Comparison of ENCODE assay signal across 8 mouse cellular contexts in the genomic region with DNA sequence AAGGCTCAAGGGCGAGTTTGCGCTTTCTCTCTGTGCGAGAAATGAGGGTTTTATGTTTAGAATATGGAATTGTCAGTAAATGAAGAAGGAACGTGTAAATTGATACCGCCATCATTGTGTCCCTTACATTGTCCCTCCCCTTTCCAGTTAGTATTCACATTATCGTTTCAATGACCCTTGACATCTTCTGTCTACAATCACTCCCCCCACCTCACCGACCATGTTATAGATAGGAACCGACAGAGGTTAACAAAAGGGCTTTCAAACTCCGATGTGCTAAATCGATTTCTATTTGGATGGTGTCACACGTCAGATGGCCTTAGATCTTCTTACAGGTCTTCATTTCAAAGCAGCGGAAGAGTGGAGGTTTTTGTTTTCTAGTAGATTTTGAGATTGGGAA. TPM values are rescaled to one million over a fixed set of nuclear protein-coding genes. Genes with fewer than 3 reads are reported as not detected.
DNase-seq lines count a peak whose midpoint lies in the region; ATAC-seq and TF ChIP-seq lines count a peak whose summit lies in the region.

No protein-coding gene starts in this region.

- no peak for DNase-seq in heart, adult 9 months (ENCODE audit: low spot score in 2 of 2)
- DNase-seq in MEL (ENCODE audit: low read depth, low spot score) = no peak
- no peak for DNase-seq in midbrain, embryonic 11.5 days (ENCODE audit: low spot score, missing footprints)
- no peak for DNase-seq in c-Kit-positive CD71-positive TER-119-positive erythroid progenitor cells, embryonic 14.5 days (ENCODE audit: low spot score)
- DNase-seq in layer of hippocampus, adult 11-12 months (ENCODE audit: low spot score) = no peak
- DNase-seq in gastrocnemius, postnatal 25 days = no peak

- H3K4me2 ChIP-seq in heart, embryonic 13.5 days = peak overlapping the region; percentile 84
- H3K4me2 ChIP-seq in forebrain, embryonic 15.5 days (replicated peaks) = peak overlapping the region; percentile 61
- H3K4me2 ChIP-seq in midbrain, embryonic 11.5 days = peak overlapping the region; percentile 57

- no peak for TF ChIP-seq RAD21 in MEL (IDR thresholded peaks at IDR 0.05; ENCODE audit: low read depth, low read length)

- peak overlapping the region; percentile 94 for H3K27ac ChIP-seq in heart, embryonic 13.5 days (replicated peaks)
- H3K27ac ChIP-seq in MEL (ENCODE audit: control insufficient read depth, low read depth, low read length) = peak overlapping the region; percentile 74; the same call in 1 of the 2 replicates
- H3K27ac ChIP-seq in forebrain, embryonic 15.5 days (replicated peaks) = peak overlapping the region; percentile 97
- H3K27ac ChIP-seq in midbrain, embryonic 11.5 days (ENCODE audit: low read depth, low read length) = peak overlapping the region; percentile 96

- 10% methylated on average over 12 of the region's 12 CpGs for WGBS in heart, embryonic 13.5 days
- 1% methylated on average over 12 of the region's 12 CpGs for WGBS in forebrain, embryonic 15.5 days
- WGBS in midbrain, embryonic 11.5 days = 4% methylated on average over 12 of the region's 12 CpGs

- peaks cover 25% of the 10 kb centered on the region for H3K4me1 ChIP-seq in heart, embryonic 13.5 days
- H3K4me1 ChIP-seq in MEL (ENCODE audit: control insufficient read depth in 1 of 2, insufficient read depth in 2 of 2, low read length in 2 of 2) = peaks cover 0 to 6% of the 10 kb centered on the region in 2 experiments; a peak in 2 of 4 replicates
- H3K4me1 ChIP-seq in forebrain, embryonic 15.5 days = peaks cover 40% of the 10 kb centered on the region
- peaks cover 21% of the 10 kb centered on the region for H3K4me1 ChIP-seq in midbrain, embryonic 11.5 days (ENCODE audit: control insufficient read depth, insufficient read depth, low read length)

- no peaks in the 10 kb centered on the region; the same call in 1 of the 2 replicates for H3K27me3 ChIP-seq in heart, embryonic 13.5 days (replicated peaks)
- H3K27me3 ChIP-seq in MEL (ENCODE audit: control insufficient read depth in 1 of 2, insufficient read depth in 2 of 2, low read length in 2 of 2) = no peaks in the 10 kb centered on the region
- H3K27me3 ChIP-seq in forebrain, embryonic 15.5 days = no peaks in the 10 kb centered on the region
- no peaks in the 10 kb centered on the region for H3K27me3 ChIP-seq in midbrain, embryonic 11.5 days (ENCODE audit: control insufficient read depth, insufficient read depth, low read length)

- no peak for ATAC-seq in heart, embryonic 13.5 days (ENCODE audit: extremely low read depth, insufficient number of reproducible peaks, low FRiP score, low TSS enrichment)
- no peak for ATAC-seq in forebrain, embryonic 15.5 days (replicated peaks)
- ATAC-seq in midbrain, embryonic 11.5 days (ENCODE audit: low FRiP score) = peak; percentile 23; the same call in 1 of the 2 replicates

- no peak for TF ChIP-seq CTCF in MEL (IDR thresholded peaks at IDR 0.05 in 2 of 3, conservative IDR thresholded peaks at IDR 0.05 in 1 of 3; ENCODE audit: control insufficient read depth in 1 of 3, insufficient read depth in 1 of 3, low read depth in 2 of 3, low read length in 3 of 3, poor library complexity in 1 of 3, severe bottlenecking in 1 of 3)

- peak overlapping the region; percentile 80 for H3K4me3 ChIP-seq in heart, embryonic 13.5 days
- peak overlapping the region; percentile 80 to 82 for H3K4me3 ChIP-seq in MEL (ENCODE audit: control insufficient read depth in 1 of 2, insufficient read depth in 1 of 2, low read depth in 2 of 2, low read length in 2 of 2)
- peak overlapping the region; percentile 66 for H3K4me3 ChIP-seq in forebrain, embryonic 15.5 days
- H3K4me3 ChIP-seq in midbrain, embryonic 11.5 days (ENCODE audit: low read depth, low read length) = peak overlapping the region; percentile 67

- H3K79me2 ChIP-seq in MEL (ENCODE audit: control insufficient read depth, insufficient read depth, low read length, poor library complexity) = peaks cover 22% of the 10 kb centered on the region

- no peak for TF ChIP-seq POLR2A in MEL (IDR thresholded peaks at IDR 0.05; ENCODE audit: control insufficient read depth in 1 of 2, insufficient read depth in 1 of 2, low read depth in 1 of 2, low read length in 2 of 2, poor library complexity in 1 of 2)

- no peak for TF ChIP-seq EP300 in MEL (IDR thresholded peaks at IDR 0.05; ENCODE audit: low read depth in 1 of 2, low read length in 2 of 2)

- no peaks in the 10 kb centered on the region for H3K9me3 ChIP-seq in heart, embryonic 13.5 days
- no peaks in the 10 kb centered on the region for H3K9me3 ChIP-seq in MEL (replicated peaks; ENCODE audit: insufficient read depth, low read length)
- no peaks in the 10 kb centered on the region for H3K9me3 ChIP-seq in forebrain, embryonic 15.5 days
- H3K9me3 ChIP-seq in midbrain, embryonic 11.5 days (ENCODE audit: control insufficient read depth, low read length) = no peaks in the 10 kb centered on the region

- H3K9ac ChIP-seq in heart, embryonic 13.5 days = peak overlapping the region; percentile 94
- H3K9ac ChIP-seq in MEL (ENCODE audit: control insufficient read depth, low read depth, low read length, poor library complexity, severe bottlenecking) = peak overlapping the region; percentile 70
- peak overlapping the region; percentile 91 for H3K9ac ChIP-seq in forebrain, embryonic 15.5 days (replicated peaks)
- peak overlapping the region; percentile 86 for H3K9ac ChIP-seq in midbrain, embryonic 11.5 days (ENCODE audit: low read length)

- H3K36me3 ChIP-seq in heart, embryonic 13.5 days = peaks cover 2% of the 10 kb centered on the region; the same call in 1 of the 2 replicates
- peaks cover 0 to 6% of the 10 kb centered on the region in 2 experiments; a peak in 2 of 4 replicates for H3K36me3 ChIP-seq in MEL (ENCODE audit: control insufficient read depth in 1 of 2, insufficient read depth in 2 of 2, low read length in 2 of 2)
- no peaks in the 10 kb centered on the region for H3K36me3 ChIP-seq in forebrain, embryonic 15.5 days
- no peaks in the 10 kb centered on the region for H3K36me3 ChIP-seq in midbrain, embryonic 11.5 days (ENCODE audit: control insufficient read depth, insufficient read depth, low read length)

TF ChIP-seq in MEL, 35 proteins besides CTCF, POLR2A, EP300 and RAD21:
- TF ChIP-seq MAZ (IDR thresholded peaks at IDR 0.05; ENCODE audit: low read depth, low read length) (no peak), RCOR1 (IDR thresholded peaks at IDR 0.05; ENCODE audit: low read depth, low read length) (0 out of 2 replicates have a peak, but pooled peaks have one; percentile 31)

RNA-seq across cellular contexts. Expression of a gene that starts 0.8 kb away (rescaled TPM):
- 19.5 and 20.1 TPM in 2 replicates for polyA plus RNA-seq in heart, embryonic 13.5 days (2015; fragmentation: Nextera tagmentation; extraction: Ambion mirVana)
- total RNA-seq in MEL (2012; rRNA removed) = 6.5 and 6.7 TPM in 2 replicates
- 100 to 1,000 TPM in 1 of 2 experiments, 1 to 10 TPM in 1; 4.2 to 137 TPM for polyA plus RNA-seq in MEL (2012; ENCODE audit: insufficient read depth in 1 of 2, insufficient read length in 2 of 2, low read depth in 1 of 2, low replicate concordance in 2 of 2, missing spikeins in 1 of 2)
- polyA plus RNA-seq in forebrain, embryonic 15.5 days (2015; fragmentation: Nextera tagmentation; extraction: Ambion mirVana) = 126 and 128 TPM in 2 replicates
- 83.0 and 89.2 TPM in 2 replicates for polyA plus RNA-seq in midbrain, embryonic 11.5 days (2014; fragmentation: Nextera tagmentation; extraction: Ambion mirVana)
- total RNA-seq in gastrocnemius, postnatal 25 days (2021) = 1 to 10 TPM; 5.0 to 6.2 TPM

RNA-seq across cellular contexts. Expression of a gene that starts 42.8 kb away (rescaled TPM):
- 1.5 and 2.9 TPM in 2 replicates for polyA plus RNA-seq in heart, embryonic 13.5 days (2015; fragmentation: Nextera tagmentation; extraction: Ambion mirVana)
- total RNA-seq in MEL (2012; rRNA removed) = 1.6 and 1.9 TPM in 2 replicates
- polyA plus RNA-seq in MEL (2012; ENCODE audit: insufficient read depth in 1 of 2, insufficient read length in 2 of 2, low read depth in 1 of 2, low replicate concordance in 2 of 2, missing spikeins in 1 of 2) = 1 to 10 TPM in 1 of 2 experiments, not detected in 1; 2.3 TPM
- 11.5 and 14.2 TPM in 2 replicates for polyA plus RNA-seq in forebrain, embryonic 15.5 days (2015; fragmentation: Nextera tagmentation; extraction: Ambion mirVana)
- 8.6 and 9.3 TPM in 2 replicates for polyA plus RNA-seq in midbrain, embryonic 11.5 days (2014; fragmentation: Nextera tagmentation; extraction: Ambion mirVana)
- total RNA-seq in gastrocnemius, postnatal 25 days (2021) = under 1 TPM; 0.49 to 0.75 TPM

RNA-seq across cellular contexts. Expression of a gene that starts 57.5 kb away (rescaled TPM):
- 3.7 and 4.6 TPM in 2 replicates for polyA plus RNA-seq in heart, embryonic 13.5 days (2015; fragmentation: Nextera tagmentation; extraction: Ambion mirVana)
- 22.0 and 24.8 TPM in 2 replicates for total RNA-seq in MEL (2012; rRNA removed)
- polyA plus RNA-seq in MEL (2012; ENCODE audit: insufficient read depth in 1 of 2, insufficient read length in 2 of 2, low read depth in 1 of 2, low replicate concordance in 2 of 2, missing spikeins in 1 of 2) = 10 to 100 TPM in 1 of 2 experiments, not detected in 1; 33.3 TPM
- polyA plus RNA-seq in forebrain, embryonic 15.5 days (2015; fragmentation: Nextera tagmentation; extraction: Ambion mirVana) = 15.1 and 16.9 TPM in 2 replicates
- 5.1 and 8.8 TPM in 2 replicates for polyA plus RNA-seq in midbrain, embryonic 11.5 days (2014; fragmentation: Nextera tagmentation; extraction: Ambion mirVana)
- total RNA-seq in gastrocnemius, postnatal 25 days (2021) = 10 to 100 TPM; 27.7 to 28.1 TPM
